In the genomic region with DNA sequence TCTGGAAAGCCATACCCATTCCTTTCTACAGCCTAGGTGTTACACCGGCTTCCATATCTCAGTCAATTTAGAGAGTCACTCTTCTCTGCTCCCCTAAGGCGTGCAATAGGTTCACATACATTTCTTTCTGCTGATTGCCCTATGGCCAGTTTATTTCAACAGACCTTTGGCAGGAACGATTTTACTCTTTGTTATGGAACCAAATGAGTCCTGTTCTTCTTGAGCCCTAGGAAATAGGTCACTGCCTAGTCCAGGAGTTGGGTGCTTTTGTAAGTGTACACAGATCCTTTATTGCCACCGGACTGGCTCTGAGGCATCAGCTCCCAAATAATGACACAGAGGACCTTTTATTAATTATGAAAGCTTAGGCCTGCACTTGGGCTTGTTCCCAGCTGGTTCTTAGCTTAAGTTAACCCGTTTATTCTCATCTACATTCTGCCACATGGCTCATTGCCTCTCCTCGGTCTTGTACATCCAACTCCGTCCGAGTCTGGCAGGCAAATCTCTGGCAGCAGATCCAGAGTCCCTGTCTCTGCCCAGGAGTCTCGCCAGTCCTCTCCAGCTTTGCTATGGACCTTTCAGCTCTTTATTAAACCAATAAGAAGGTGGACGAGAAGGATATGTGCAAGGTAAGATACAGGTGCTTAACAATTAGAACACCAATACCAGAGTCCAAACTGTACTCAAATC, we compare ENCODE assay signal across 14 mouse cellular contexts.
DNase-seq lines count a peak whose midpoint lies in the region; ATAC-seq and TF ChIP-seq lines count a peak whose summit lies in the region.
"Had no signal": no experiment of that assay in that cellular context is flagged by ENCODE, and none has a peak within 500 bp of the region (broad histone marks: within the 10 kb centered on the region; RNA-seq: fewer than 3 reads in every experiment).

No protein-coding gene starts in this region.

- H3K9me3 ChIP-seq in liver, postnatal 0 days (ENCODE audit: low read length) = no peaks in the 10 kb centered on the region
- H3K9me3 ChIP-seq: embryonic facial prominence, embryonic 12.5 days; midbrain, embryonic 12.5 days had no signal

- no peaks in the 10 kb centered on the region for H3K4me1 ChIP-seq in liver, postnatal 0 days (ENCODE audit: insufficient read depth)
- H3K4me1 ChIP-seq: embryonic facial prominence, embryonic 12.5 days; midbrain, embryonic 12.5 days had no signal

- intact Hi-C loops in gastrocnemius, adult 2 months (cut with DNase I) = no loop called here

- TF ChIP-seq EP300 in liver, postnatal 0 days (IDR thresholded peaks at IDR 0.05; ENCODE audit: low read depth) = no peak

- no peak overlapping the region for H3K4me3 ChIP-seq in gastrocnemius, adult 2 months
- H3K4me3 ChIP-seq in liver, postnatal 0 days (ENCODE audit: low read depth, low read length) = no peak overlapping the region
- H3K4me3 ChIP-seq: embryonic facial prominence, embryonic 12.5 days; midbrain, embryonic 12.5 days; myocyte had no signal

- no peaks in the 10 kb centered on the region for H3K36me3 ChIP-seq in liver, postnatal 0 days (replicated peaks; ENCODE audit: insufficient read depth, low read length)
- H3K36me3 ChIP-seq: embryonic facial prominence, embryonic 12.5 days; midbrain, embryonic 12.5 days had no signal

- no peak for TF ChIP-seq CTCF in gastrocnemius, adult 2 months (IDR thresholded peaks at IDR 0.05)
- no peak for TF ChIP-seq CTCF in liver, postnatal 0 days (IDR thresholded peaks at IDR 0.05; ENCODE audit: low read depth)

- no peak overlapping the region for H3K27ac ChIP-seq in gastrocnemius, adult 2 months
- no peak overlapping the region for H3K27ac ChIP-seq in liver, postnatal 0 days (ENCODE audit: low read depth)
- H3K27ac ChIP-seq: embryonic facial prominence, embryonic 12.5 days; hindbrain, embryonic 14.5 days; liver, embryonic 14.5 days; midbrain, embryonic 12.5 days had no signal

- WGBS in liver, postnatal 0 days (ENCODE audit: insufficient replicate concordance) = 78% methylated on average over 10 of the region's 10 CpGs

- no peaks in the 10 kb centered on the region for H3K27me3 ChIP-seq in liver, postnatal 0 days (ENCODE audit: insufficient read depth, low read length)
- H3K27me3 ChIP-seq: embryonic facial prominence, embryonic 12.5 days; midbrain, embryonic 12.5 days had no signal

- DNase-seq in gastrocnemius, adult 2 months = peak; percentile 29
- DNase-seq in gastrocnemius, postnatal 10 days = no peak
- DNase-seq in right cerebral cortex, postnatal 10 days (ENCODE audit: low spot score in 2 of 2) = peak; percentile 33
- DNase-seq in right cerebral cortex, postnatal 36 days (ENCODE audit: low spot score in 2 of 2) = no peak
- DNase-seq in cerebellum, postnatal 36 days = peak; percentile 7 to 19
- no peak for DNase-seq in liver, postnatal 0 days
- no peak for DNase-seq in kidney, adult 8-10 months
- DNase-seq: kidney, postnatal 10 days had no signal

- H3K4me2 ChIP-seq in liver, postnatal 0 days (ENCODE audit: low read depth, low read length) = no peak overlapping the region
- H3K4me2 ChIP-seq: embryonic facial prominence, embryonic 12.5 days; hindbrain, embryonic 14.5 days; midbrain, embryonic 12.5 days had no signal

- H3K9ac ChIP-seq in liver, postnatal 0 days (replicated peaks) = no peak overlapping the region
- H3K9ac ChIP-seq: embryonic facial prominence, embryonic 12.5 days; hindbrain, embryonic 14.5 days; liver, embryonic 14.5 days; midbrain, embryonic 12.5 days had no signal

- ATAC-seq in liver, postnatal 0 days = no peak
- ATAC-seq: intestine, postnatal 0 days had no signal

Comparison
In these comparisons a context has a peak if more than half of its experiments do, and no peak if none do; other contexts are left out.
1. DNase-seq: peak in gastrocnemius, adult 2 months (single experiment), right cerebral cortex, postnatal 10 days (2 of 2) and cerebellum, postnatal 36 days (2 of 2); none in gastrocnemius, postnatal 10 days (single experiment), right cerebral cortex, postnatal 36 days (0 of 2), liver, postnatal 0 days (single experiment) and kidney, adult 8-10 months (0 of 2).